In genomic region chr1:75218227-75219001, GRCm38 (mm10) we compare ENCODE assay signal across 8 mouse cellular contexts. TPM values are rescaled to one million over a fixed set of nuclear protein-coding genes. Genes with fewer than 3 reads are reported as not detected.
DNase-seq lines count a peak whose midpoint lies in the region; ATAC-seq and TF ChIP-seq lines count a peak whose summit lies in the region.

No protein-coding gene starts in this region.

- peak; percentile 66 for DNase-seq in 416B (ENCODE audit: low read depth)
- DNase-seq in kidney, postnatal 0 days (ENCODE audit: low spot score): no peak
- peak; percentile 71 for DNase-seq in liver, embryonic 13.5 days
- DNase-seq in naive thymus-derived CD4-positive, alpha-beta T cell, adult 2 months (ENCODE audit: low read depth): peak; percentile 75
- peak; percentile 53 to 63 for DNase-seq in thymus, adult 18-20 months

- peaks cover 29% of the 10 kb centered on the region for H3K36me3 ChIP-seq in heart, embryonic 14.5 days (ENCODE audit: control insufficient read depth, insufficient read depth, low read length)
- peaks cover 18% of the 10 kb centered on the region; the same call in 1 of the 2 replicates for H3K36me3 ChIP-seq in kidney, postnatal 0 days (ENCODE audit: insufficient read depth, low read length)
- peaks cover 39% of the 10 kb centered on the region for H3K36me3 ChIP-seq in liver, embryonic 13.5 days

- peak overlapping the region in 1 of 2 experiments; percentile 21; a peak in 1 of 4 replicates for H3K27ac ChIP-seq in heart, embryonic 14.5 days (replicated peaks in 1 of 2; ENCODE audit: control insufficient read depth in 1 of 2, insufficient read depth in 1 of 2, low read depth in 2 of 2, low read length in 2 of 2)
- H3K27ac ChIP-seq in kidney, postnatal 0 days: peak overlapping the region; percentile 80
- H3K27ac ChIP-seq in liver, embryonic 13.5 days: peak overlapping the region; percentile 96

- WGBS in heart, embryonic 14.5 days: 2% methylated on average over 38 of the region's 38 CpGs
- 1% methylated on average over 38 of the region's 38 CpGs for WGBS in kidney, postnatal 0 days
- WGBS in liver, embryonic 13.5 days (ENCODE audit: insufficient replicate concordance): under 1% methylated on average over 38 of the region's 38 CpGs

- peak overlapping the region; percentile 77 for H3K9ac ChIP-seq in heart, embryonic 14.5 days (ENCODE audit: low read length)
- peak overlapping the region; percentile 64 for H3K9ac ChIP-seq in kidney, postnatal 0 days (ENCODE audit: low read depth, low read length)
- peak overlapping the region; percentile 96 for H3K9ac ChIP-seq in liver, embryonic 13.5 days

- H3K27me3 ChIP-seq in heart, embryonic 14.5 days (ENCODE audit: control insufficient read depth, insufficient read depth, low read length): peaks cover 29% of the 10 kb centered on the region
- H3K27me3 ChIP-seq in kidney, postnatal 0 days (ENCODE audit: insufficient read depth, low read length): peaks cover 10% of the 10 kb centered on the region; the same call in 1 of the 2 replicates
- peaks cover 27% of the 10 kb centered on the region for H3K27me3 ChIP-seq in liver, embryonic 13.5 days

- peak overlapping the region; percentile 88 for H3K4me2 ChIP-seq in heart, embryonic 14.5 days (ENCODE audit: low read length)
- peak overlapping the region; percentile 97 for H3K4me2 ChIP-seq in kidney, postnatal 0 days (ENCODE audit: low read length)
- peak overlapping the region; percentile 99 for H3K4me2 ChIP-seq in liver, embryonic 13.5 days

- no peak for TF ChIP-seq CTCF in kidney, postnatal 0 days (IDR thresholded peaks at IDR 0.05; ENCODE audit: low read depth)

- peak; percentile 54 for ATAC-seq in activated CD4-positive, CD25-positive, alpha-beta regulatory T cell, adult 4 months
- ATAC-seq in erythroblast, adult 5-6 weeks (replicated peaks; ENCODE audit: low FRiP score, poor library complexity, severe bottlenecking): peak; percentile 61
- ATAC-seq in heart, embryonic 14.5 days (ENCODE audit: insufficient number of reproducible peaks, insufficient read depth, low FRiP score, low read depth): peak; percentile 29
- no peak; the same call in 1 of the 2 replicates for ATAC-seq in kidney, postnatal 0 days (replicated peaks; ENCODE audit: low FRiP score, low read depth)
- peak; percentile 56 for ATAC-seq in liver, embryonic 13.5 days (ENCODE audit: low read depth)

- peak overlapping the region; percentile 52 to 63 for H3K4me3 ChIP-seq in heart, embryonic 14.5 days (ENCODE audit: control insufficient read depth in 1 of 2, insufficient read depth in 1 of 2, low read depth in 1 of 2, low read length in 2 of 2)
- H3K4me3 ChIP-seq in kidney, postnatal 0 days (replicated peaks; ENCODE audit: low read depth, low read length): peak overlapping the region; percentile 56
- H3K4me3 ChIP-seq in liver, embryonic 13.5 days (replicated peaks): peak overlapping the region; percentile 91

- H3K4me1 ChIP-seq in heart, embryonic 14.5 days (ENCODE audit: control insufficient read depth in 2 of 2, insufficient read depth in 2 of 2, low read length in 2 of 2): peaks cover 4 to 9% of the 10 kb centered on the region in 2 experiments
- peaks cover 10% of the 10 kb centered on the region; the same call in 1 of the 2 replicates for H3K4me1 ChIP-seq in kidney, postnatal 0 days (replicated peaks; ENCODE audit: insufficient read depth, low read length)
- H3K4me1 ChIP-seq in liver, embryonic 13.5 days (replicated peaks): peaks cover 55% of the 10 kb centered on the region

- no peaks in the 10 kb centered on the region for H3K9me3 ChIP-seq in heart, embryonic 14.5 days (ENCODE audit: control insufficient read depth, low read length)
- H3K9me3 ChIP-seq in kidney, postnatal 0 days (replicated peaks; ENCODE audit: low read length): no peaks in the 10 kb centered on the region
- H3K9me3 ChIP-seq in liver, embryonic 13.5 days (replicated peaks): no peaks in the 10 kb centered on the region

RNA-seq across cellular contexts. Expression of gene Tuba4a, which starts 1.3 kb away (rescaled TPM):
- 100 to 1,000 TPM; 120 to 135 TPM for polyA plus RNA-seq in activated CD4-positive, CD25-positive, alpha-beta regulatory T cell, adult 4 months (2017; shearing (Covaris generic))
- total RNA-seq in erythroblast, adult 5-6 weeks (2015; ENCODE audit: low replicate concordance): 433 and 471 TPM in 2 replicates
- total RNA-seq in erythroblast, adult 5-6 weeks (2017; ENCODE audit: low replicate concordance): 280 and 368 TPM in 2 replicates
- polyA plus RNA-seq in heart, embryonic 14.5 days (2014; fragmentation: Nextera tagmentation; extraction: Ambion mirVana): 24.6 and 34.3 TPM in 2 replicates
- 171 and 200 TPM in 2 replicates for polyA plus RNA-seq in kidney, postnatal 0 days (2015; fragmentation: Nextera tagmentation; extraction: Ambion mirVana)
- polyA plus RNA-seq in liver, embryonic 13.5 days (2015; fragmentation: Nextera tagmentation; extraction: Ambion mirVana): 456 and 508 TPM in 2 replicates

RNA-seq across cellular contexts. Expression of gene Stk16, which starts 7.8 kb away (rescaled TPM):
- polyA plus RNA-seq in activated CD4-positive, CD25-positive, alpha-beta regulatory T cell, adult 4 months (2017; shearing (Covaris generic)): 10 to 100 TPM; 45.7 to 65.1 TPM
- 50.4 and 76.9 TPM in 2 replicates for total RNA-seq in erythroblast, adult 5-6 weeks (2015; ENCODE audit: low replicate concordance)
- 31.3 and 50.2 TPM in 2 replicates for total RNA-seq in erythroblast, adult 5-6 weeks (2017; ENCODE audit: low replicate concordance)
- polyA plus RNA-seq in heart, embryonic 14.5 days (2014; fragmentation: Nextera tagmentation; extraction: Ambion mirVana): 81.9 and 86.2 TPM in 2 replicates
- 114 and 122 TPM in 2 replicates for polyA plus RNA-seq in kidney, postnatal 0 days (2015; fragmentation: Nextera tagmentation; extraction: Ambion mirVana)
- 90.7 and 90.8 TPM in 2 replicates for polyA plus RNA-seq in liver, embryonic 13.5 days (2015; fragmentation: Nextera tagmentation; extraction: Ambion mirVana)

RNA-seq across cellular contexts. Expression of gene Glb1l, which starts 7.8 kb away (rescaled TPM):
- polyA plus RNA-seq in activated CD4-positive, CD25-positive, alpha-beta regulatory T cell, adult 4 months (2017; shearing (Covaris generic)): 10 to 100 TPM; 12.0 to 12.4 TPM
- 12.3 and 12.9 TPM in 2 replicates for total RNA-seq in erythroblast, adult 5-6 weeks (2015; ENCODE audit: low replicate concordance)
- 8.1 and 8.6 TPM in 2 replicates for total RNA-seq in erythroblast, adult 5-6 weeks (2017; ENCODE audit: low replicate concordance)
- 7.2 and 8.4 TPM in 2 replicates for polyA plus RNA-seq in heart, embryonic 14.5 days (2014; fragmentation: Nextera tagmentation; extraction: Ambion mirVana)
- 47.4 and 47.6 TPM in 2 replicates for polyA plus RNA-seq in kidney, postnatal 0 days (2015; fragmentation: Nextera tagmentation; extraction: Ambion mirVana)
- 3.8 and 5.0 TPM in 2 replicates for polyA plus RNA-seq in liver, embryonic 13.5 days (2015; fragmentation: Nextera tagmentation; extraction: Ambion mirVana)

RNA-seq across cellular contexts. Expression of gene A630095N17Rik, which starts 13.5 kb away (rescaled TPM):
- polyA plus RNA-seq in activated CD4-positive, CD25-positive, alpha-beta regulatory T cell, adult 4 months (2017; shearing (Covaris generic)): not detected
- total RNA-seq in erythroblast, adult 5-6 weeks (2015; ENCODE audit: low replicate concordance): not detected in 2 replicates
- total RNA-seq in erythroblast, adult 5-6 weeks (2017; ENCODE audit: low replicate concordance): not detected in 2 replicates
- polyA plus RNA-seq in heart, embryonic 14.5 days (2014; fragmentation: Nextera tagmentation; extraction: Ambion mirVana): not detected in 2 replicates
- 0.18 TPM in 1 of 2 replicates, not detected in the other for polyA plus RNA-seq in kidney, postnatal 0 days (2015; fragmentation: Nextera tagmentation; extraction: Ambion mirVana)
- polyA plus RNA-seq in liver, embryonic 13.5 days (2015; fragmentation: Nextera tagmentation; extraction: Ambion mirVana): not detected in 2 replicates

RNA-seq across cellular contexts. Expression of gene Dnajb2, which starts 17.8 kb away (rescaled TPM):
- 1 to 10 TPM; 5.9 to 7.1 TPM for polyA plus RNA-seq in activated CD4-positive, CD25-positive, alpha-beta regulatory T cell, adult 4 months (2017; shearing (Covaris generic))
- total RNA-seq in erythroblast, adult 5-6 weeks (2015; ENCODE audit: low replicate concordance): 186 and 231 TPM in 2 replicates
- total RNA-seq in erythroblast, adult 5-6 weeks (2017; ENCODE audit: low replicate concordance): 524 and 744 TPM in 2 replicates
- 16.9 and 17.8 TPM in 2 replicates for polyA plus RNA-seq in heart, embryonic 14.5 days (2014; fragmentation: Nextera tagmentation; extraction: Ambion mirVana)
- 30.4 and 31.3 TPM in 2 replicates for polyA plus RNA-seq in kidney, postnatal 0 days (2015; fragmentation: Nextera tagmentation; extraction: Ambion mirVana)
- 31.2 and 34.7 TPM in 2 replicates for polyA plus RNA-seq in liver, embryonic 13.5 days (2015; fragmentation: Nextera tagmentation; extraction: Ambion mirVana)
